Mouse (Mus musculus) thymus, adult 2 months (tissue): Measurements from ENCODE around the gene Tnip3.

Experiments
- CTCF ChIP-seq: fragments of 200-500 bp; IDR thresholded peaks from 2 replicates; pipeline ENCODE4 v1.5.1; 2012; ENCODE audit warnings: mild to moderate bottlenecking, control low read depth, low read length, moderate library complexity, borderline replicate concordance; ENCODE audit not compliant: control insufficient read depth, poor library complexity, insufficient read depth; ENCODE audit errors: extremely low read depth
- POLR2A ChIP-seq: fragments of 200-500 bp; IDR thresholded peaks from 2 replicates; pipeline ENCODE4 v1.6.1; 2012; ENCODE audit warnings: mild to moderate bottlenecking, low read length, control low read depth, moderate library complexity; ENCODE audit not compliant: control insufficient read depth, poor library complexity, insufficient read depth; ENCODE audit errors: extremely low read depth

- TF ChIP-seq CTCF (no peak), POLR2A (no peak)
Observed at GRCm38 (mm10) chr6:65605778-65606177, 80.7 kb downstream of the Tnip3 start.
